In the genomic region with DNA sequence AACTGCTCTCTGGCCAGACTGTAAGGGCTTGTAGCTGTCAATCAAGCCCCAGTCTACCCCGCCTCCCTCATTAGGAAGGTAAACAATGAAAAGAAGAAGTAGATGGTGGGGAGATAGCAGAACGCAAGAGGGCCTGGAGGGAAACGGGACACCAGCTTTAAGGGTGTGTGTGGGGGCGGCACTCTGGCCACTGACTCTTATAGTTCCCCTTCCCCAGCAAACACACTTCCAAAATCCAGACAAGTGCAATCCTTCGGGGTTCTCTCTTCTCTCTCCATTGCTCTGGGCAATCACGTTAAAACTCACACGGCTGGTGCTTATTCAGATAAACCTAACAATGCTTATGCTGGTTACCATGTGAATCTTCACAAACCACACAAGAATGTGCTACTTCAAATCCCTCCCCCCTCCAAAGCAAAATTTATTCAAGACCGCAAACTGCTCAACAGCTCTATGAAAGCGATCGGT, we compare ENCODE assay signal across 8 mouse cellular contexts. TPM values are rescaled to one million over a fixed set of nuclear protein-coding genes. Genes with fewer than 3 reads are reported as not detected.
DNase-seq lines count a peak whose midpoint lies in the region; ATAC-seq and TF ChIP-seq lines count a peak whose summit lies in the region.
"Had no signal": no experiment of that assay in that cellular context is flagged by ENCODE, and none has a peak within 500 bp of the region (broad histone marks: within the 10 kb centered on the region; RNA-seq: fewer than 3 reads in every experiment).

No protein-coding gene starts in this region.

- WGBS in embryonic facial prominence, embryonic 13.5 days = 3% methylated on average over 10 of the region's 10 CpGs
- WGBS in limb, embryonic 12.5 days = under 1% methylated on average over 10 of the region's 10 CpGs
- WGBS in kidney, adult 2 months = 70% methylated on average over 10 of the region's 10 CpGs

- H3K9ac ChIP-seq in embryonic facial prominence, embryonic 13.5 days = no peak overlapping the region
- H3K9ac ChIP-seq in limb, embryonic 12.5 days (replicated peaks) = no peak overlapping the region

- ATAC-seq in embryonic facial prominence, embryonic 13.5 days (ENCODE audit: insufficient number of reproducible peaks, insufficient read depth, low FRiP score, low TSS enrichment, low read depth) = no peak
- no peak for ATAC-seq in limb, embryonic 12.5 days (ENCODE audit: insufficient number of reproducible peaks, insufficient read depth, low FRiP score, low TSS enrichment, low read depth)
- ATAC-seq: intestine, postnatal 0 days had no signal

- H3K27ac ChIP-seq in embryonic facial prominence, embryonic 13.5 days = peak overlapping the region; percentile 51; the same call in 1 of the 2 replicates
- H3K27ac ChIP-seq in limb, embryonic 12.5 days = no peak overlapping the region
- no peak overlapping the region for H3K27ac ChIP-seq in kidney, adult 2 months (ENCODE audit: insufficient read depth, low read depth, low read length)

- TF ChIP-seq CTCF in kidney, adult 2 months (conservative IDR thresholded peaks at IDR 0.05; ENCODE audit: insufficient read depth, insufficient read length, low read depth, low read length) = no peak

- no peaks in the 10 kb centered on the region for H3K36me3 ChIP-seq in embryonic facial prominence, embryonic 13.5 days
- H3K36me3 ChIP-seq in limb, embryonic 12.5 days = no peaks in the 10 kb centered on the region
- no peaks in the 10 kb centered on the region; the same call in none of the 2 replicates for H3K36me3 ChIP-seq in kidney, adult 2 months (ENCODE audit: control insufficient read depth, insufficient read depth, low read length)

- TF ChIP-seq POLR2A in kidney, adult 2 months (IDR thresholded peaks at IDR 0.05; ENCODE audit: low read depth, low read length) = no peak

- peak; percentile 37 to 41 for DNase-seq in spleen, postnatal 36 days (ENCODE audit: low spot score in 2 of 2)
- no peak for DNase-seq in spleen, postnatal 4 days (ENCODE audit: low spot score in 2 of 2)
- no peak for DNase-seq in adrenal gland, postnatal 36 days
- DNase-seq in kidney, adult 2 months = no peak
- no peak for DNase-seq in kidney, postnatal 25 days

- H3K27me3 ChIP-seq in embryonic facial prominence, embryonic 13.5 days = peaks cover 70% of the 10 kb centered on the region
- H3K27me3 ChIP-seq in limb, embryonic 12.5 days = peaks cover 65% of the 10 kb centered on the region
- peaks cover 4% of the 10 kb centered on the region for H3K27me3 ChIP-seq in kidney, adult 2 months (replicated peaks; ENCODE audit: control insufficient read depth, insufficient read depth, low read length)

- H3K4me2 ChIP-seq in embryonic facial prominence, embryonic 13.5 days = peak overlapping the region; percentile 45
- H3K4me2 ChIP-seq in limb, embryonic 12.5 days = peak overlapping the region; percentile 13; the same call in 1 of the 2 replicates

- H3K4me1 ChIP-seq in embryonic facial prominence, embryonic 13.5 days = peaks cover 26% of the 10 kb centered on the region
- peaks cover 22% of the 10 kb centered on the region for H3K4me1 ChIP-seq in limb, embryonic 12.5 days (replicated peaks)
- H3K4me1 ChIP-seq in kidney, adult 2 months (ENCODE audit: control insufficient read depth, insufficient read depth, low read length) = no peaks in the 10 kb centered on the region

- peak overlapping the region; percentile 22; the same call in 1 of the 2 replicates for H3K4me3 ChIP-seq in embryonic facial prominence, embryonic 13.5 days
- H3K4me3 ChIP-seq in limb, embryonic 12.5 days (replicated peaks) = no peak overlapping the region
- H3K4me3 ChIP-seq in kidney, adult 2 months (ENCODE audit: insufficient read depth, low read depth, low read length) = no peak overlapping the region

- no peaks in the 10 kb centered on the region for H3K9me3 ChIP-seq in embryonic facial prominence, embryonic 13.5 days
- no peaks in the 10 kb centered on the region for H3K9me3 ChIP-seq in limb, embryonic 12.5 days

RNA-seq across cellular contexts. Expression of a gene that starts 5.5 kb away (rescaled TPM):
- 9.5 and 10.0 TPM in 2 replicates for polyA plus RNA-seq in embryonic facial prominence, embryonic 13.5 days (2015; fragmentation: Nextera tagmentation; extraction: Ambion mirVana)
- 0.97 and 1.1 TPM in 2 replicates for polyA plus RNA-seq in limb, embryonic 12.5 days (2016; fragmentation: Nextera tagmentation; extraction: Ambion mirVana)
- not detected for total RNA-seq in adrenal gland, postnatal 36 days (2021)
- polyA plus RNA-seq in kidney, adult 2 months (2012; rRNA removed) = not detected in 2 replicates
- polyA plus RNA-seq: intestine, postnatal 0 days had no signal

Comparison
In these comparisons a context has a peak if more than half of its experiments do, and no peak if none do; other contexts are left out.
1. DNase-seq: peak in spleen, postnatal 36 days (2 of 2); none in spleen, postnatal 4 days (0 of 2), adrenal gland, postnatal 36 days (0 of 2), kidney, adult 2 months (single experiment) and kidney, postnatal 25 days (0 of 2).